ENCODE assay signal across 8 mouse cellular contexts in genomic region chr4:155150276-155151113, GRCm38 (mm10).
A peak's percentile ranks its signal among the peaks of the same experiment; 100 is the strongest.
DNase-seq lines count a peak whose midpoint lies in the region; ATAC-seq lines count a peak whose summit lies in the region.

No protein-coding gene starts in this region.

- H3K4me1 ChIP-seq in forebrain, embryonic 15.5 days: peaks cover 18% of the 10 kb centered on the region

- 0 out of 2 replicates have a peak, but pooled peaks cover 7% of the 10 kb centered on the region for H3K36me3 ChIP-seq in forebrain, embryonic 15.5 days

- H3K27me3 ChIP-seq in forebrain, embryonic 15.5 days: no peaks in the 10 kb centered on the region

- peak overlapping the region; percentile 58 for H3K9ac ChIP-seq in forebrain, embryonic 15.5 days (replicated peaks)

- peak overlapping the region; percentile 90 for H3K4me2 ChIP-seq in forebrain, embryonic 15.5 days (replicated peaks)

- peak; percentile 85 for DNase-seq in CD4-positive, CD25-positive, alpha-beta regulatory T cell, adult 2 months (ENCODE audit: low read depth, low spot score)
- DNase-seq in brain, adult 2 months (ENCODE audit: low read depth, low spot score): peak; percentile 70
- peak; percentile 94 for DNase-seq in heart, postnatal 4 days
- DNase-seq in layer of hippocampus, postnatal 10 days (ENCODE audit: low spot score in 2 of 2): peak; percentile 62 to 75
- peak; percentile 93 for DNase-seq in lung, postnatal 25 days (ENCODE audit: low spot score)
- peak; percentile 89 for DNase-seq in ovary, postnatal 36 days (ENCODE audit: low spot score)
- DNase-seq in thymus, postnatal 14 days: peak; percentile 92

- peak; percentile 75 for ATAC-seq in forebrain, embryonic 15.5 days (replicated peaks)

- H3K27ac ChIP-seq in forebrain, embryonic 15.5 days (replicated peaks): no peak overlapping the region

- 5% methylated on average over 73 of the region's 73 CpGs for WGBS in forebrain, embryonic 15.5 days

- H3K4me3 ChIP-seq in forebrain, embryonic 15.5 days: peak overlapping the region; percentile 45

- no peaks in the 10 kb centered on the region for H3K9me3 ChIP-seq in forebrain, embryonic 15.5 days
